Comparison of ENCODE assay signal across 28 mouse cellular contexts in the genomic region with DNA sequence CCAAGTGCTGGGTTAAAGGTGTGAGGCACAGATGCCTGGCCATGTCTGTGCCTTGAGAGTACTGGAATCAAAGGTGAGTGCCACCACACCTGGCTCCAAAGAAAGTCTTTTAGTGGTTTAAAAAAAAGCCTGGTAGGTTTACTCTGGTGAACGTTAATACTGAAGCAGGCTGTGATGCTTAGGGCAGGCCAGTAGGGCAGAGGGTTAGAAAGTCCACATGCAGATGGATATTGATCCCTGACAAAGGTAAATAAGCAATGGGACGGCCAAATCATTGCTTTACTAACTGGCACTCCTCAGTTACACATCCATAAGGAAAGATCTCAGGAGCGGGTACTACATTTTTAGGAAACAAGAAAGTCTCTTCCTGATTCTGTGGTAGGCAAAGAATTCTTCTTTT. TPM values are rescaled to one million over a fixed set of nuclear protein-coding genes. Genes with fewer than 3 reads are reported as not detected.
DNase-seq lines count a peak whose midpoint lies in the region; ATAC-seq and TF ChIP-seq lines count a peak whose summit lies in the region.
"Had no signal": no experiment of that assay in that cellular context is flagged by ENCODE, and none has a peak within 500 bp of the region (broad histone marks: within the 10 kb centered on the region; RNA-seq: fewer than 3 reads in every experiment).

No protein-coding gene starts in this region.

- H3K4me3 ChIP-seq in liver, adult 2 months (ENCODE audit: insufficient read depth, low read depth, low read length) = no peak overlapping the region
- H3K4me3 ChIP-seq in liver, embryonic 13.5 days (replicated peaks) = no peak overlapping the region
- no peak overlapping the region for H3K4me3 ChIP-seq in liver, embryonic 15.5 days (replicated peaks)
- no peak overlapping the region for H3K4me3 ChIP-seq in liver, postnatal 0 days (ENCODE audit: low read depth, low read length)
- H3K4me3 ChIP-seq: embryonic facial prominence, embryonic 13.5 days; embryonic facial prominence, embryonic 15.5 days; erythroblast, embryonic 14.5 days; forebrain, embryonic 10.5 days; forebrain, embryonic 12.5 days had no signal

- no peak for TF ChIP-seq POLR2A in liver, adult 2 months (IDR thresholded peaks at IDR 0.05; ENCODE audit: extremely low read depth, insufficient read depth, low read length)

- TF ChIP-seq CTCF in liver, adult 2 months (IDR thresholded peaks at IDR 0.05; ENCODE audit: low read depth, low read length) = no peak; the same call in 1 of the 2 replicates
- TF ChIP-seq CTCF in liver, postnatal 0 days (IDR thresholded peaks at IDR 0.05; ENCODE audit: low read depth) = 0 out of 2 replicates have a peak, but pooled peaks have one; percentile 22

- H3K9ac ChIP-seq in liver, adult 2 months (ENCODE audit: low read depth, low read length) = no peak overlapping the region
- H3K9ac ChIP-seq in liver, embryonic 13.5 days = no peak overlapping the region
- no peak overlapping the region for H3K9ac ChIP-seq in liver, embryonic 15.5 days
- no peak overlapping the region for H3K9ac ChIP-seq in liver, postnatal 0 days (replicated peaks)
- H3K9ac ChIP-seq: embryonic facial prominence, embryonic 13.5 days; embryonic facial prominence, embryonic 15.5 days; forebrain, embryonic 12.5 days had no signal

- peak overlapping the region; percentile 11 for H3K27ac ChIP-seq in liver, adult 2 months (replicated peaks; ENCODE audit: insufficient read depth, low read depth, low read length)
- peak overlapping the region; percentile 47 for H3K27ac ChIP-seq in liver, embryonic 13.5 days
- peak overlapping the region; percentile 66 for H3K27ac ChIP-seq in liver, embryonic 15.5 days (replicated peaks)
- peak overlapping the region; percentile 82 for H3K27ac ChIP-seq in liver, postnatal 0 days (ENCODE audit: low read depth)
- H3K27ac ChIP-seq: embryonic facial prominence, embryonic 13.5 days; embryonic facial prominence, embryonic 15.5 days; forebrain, embryonic 10.5 days; forebrain, embryonic 12.5 days had no signal

- TF ChIP-seq EP300 in liver, postnatal 0 days (IDR thresholded peaks at IDR 0.05; ENCODE audit: low read depth) = no peak

- no peaks in the 10 kb centered on the region for H3K36me3 ChIP-seq in liver, adult 2 months (ENCODE audit: control insufficient read depth, insufficient read depth, low read length)
- H3K36me3 ChIP-seq in liver, embryonic 13.5 days = peaks cover 21% of the 10 kb centered on the region; the same call in 1 of the 2 replicates
- 0 out of 2 replicates have a peak, but pooled peaks cover 4% of the 10 kb centered on the region for H3K36me3 ChIP-seq in liver, embryonic 15.5 days (replicated peaks)
- H3K36me3 ChIP-seq in liver, postnatal 0 days (replicated peaks; ENCODE audit: insufficient read depth, low read length) = no peaks in the 10 kb centered on the region; the same call in 1 of the 2 replicates

- DNase-seq in liver, adult 2 months (ENCODE audit: extremely low read depth, low read depth, low spot score) = peak; percentile 89
- no peak for DNase-seq in liver
- DNase-seq in liver, embryonic 13.5 days = no peak
- DNase-seq in liver, postnatal 0 days = no peak
- no peak for DNase-seq in cerebellum, postnatal 10 days
- DNase-seq in spleen, postnatal 4 days (ENCODE audit: low spot score in 2 of 2) = no peak
- DNase-seq: adrenal gland, adult 8-10 months; adrenal gland, postnatal 14 days; adrenal gland, postnatal 36 days; B cell, adult 2 months; cerebellum, adult 11-12 months; cerebellum, adult 2 months; cerebellum, adult 9-10 months; cerebellum, postnatal 14 days; cerebellum, postnatal 36 days; embryo, embryonic 11 days had no signal

- peak; percentile 64 for ATAC-seq in liver, embryonic 13.5 days (ENCODE audit: low read depth)
- peak; percentile 64 for ATAC-seq in liver, embryonic 15.5 days (ENCODE audit: insufficient read depth)
- peak; percentile 94 for ATAC-seq in liver, postnatal 0 days
- no peak for ATAC-seq in granulocyte monocyte progenitor cell, adult 5-6 weeks (replicated peaks; ENCODE audit: poor library complexity, severe bottlenecking)
- ATAC-seq: activated CD4-positive, CD25-positive, alpha-beta regulatory T cell, adult 4 months; CD4-positive, CD25-positive, alpha-beta regulatory T cell, adult 4 months; forebrain, embryonic 14.5 days; Patski had no signal

- peaks cover 2% of the 10 kb centered on the region; the same call in 1 of the 2 replicates for H3K4me1 ChIP-seq in liver, adult 2 months (ENCODE audit: control insufficient read depth, insufficient read depth, low read length)
- no peaks in the 10 kb centered on the region for H3K4me1 ChIP-seq in liver, embryonic 13.5 days (replicated peaks)
- H3K4me1 ChIP-seq in liver, embryonic 15.5 days (replicated peaks) = no peaks in the 10 kb centered on the region
- 0 out of 2 replicates have a peak, but pooled peaks cover 4% of the 10 kb centered on the region for H3K4me1 ChIP-seq in liver, postnatal 0 days (ENCODE audit: insufficient read depth)
- H3K4me1 ChIP-seq: embryonic facial prominence, embryonic 13.5 days; embryonic facial prominence, embryonic 15.5 days; forebrain, embryonic 10.5 days; forebrain, embryonic 12.5 days had no signal

- no peaks in the 10 kb centered on the region for H3K9me3 ChIP-seq in liver, embryonic 13.5 days (replicated peaks)
- no peaks in the 10 kb centered on the region for H3K9me3 ChIP-seq in liver, embryonic 15.5 days (replicated peaks)
- H3K9me3 ChIP-seq in liver, postnatal 0 days (ENCODE audit: low read length) = no peaks in the 10 kb centered on the region
- H3K9me3 ChIP-seq: embryonic facial prominence, embryonic 13.5 days; embryonic facial prominence, embryonic 15.5 days; forebrain, embryonic 12.5 days; G1E had no signal

- WGBS in liver, adult 2 months = 22% methylated on average over 3 of the region's 3 CpGs
- WGBS in liver, embryonic 13.5 days (ENCODE audit: insufficient replicate concordance) = 68% methylated on average over 3 of the region's 3 CpGs
- 57% methylated on average over 3 of the region's 3 CpGs for WGBS in liver, embryonic 15.5 days (ENCODE audit: insufficient replicate concordance)
- WGBS in liver, postnatal 0 days (ENCODE audit: insufficient replicate concordance) = 56% methylated on average over 3 of the region's 3 CpGs

- no peak overlapping the region for H3K4me2 ChIP-seq in liver, embryonic 13.5 days
- H3K4me2 ChIP-seq in liver, embryonic 15.5 days = no peak overlapping the region; the same call in 1 of the 2 replicates
- no peak overlapping the region for H3K4me2 ChIP-seq in liver, postnatal 0 days (ENCODE audit: low read depth, low read length)
- H3K4me2 ChIP-seq: embryonic facial prominence, embryonic 13.5 days; embryonic facial prominence, embryonic 15.5 days; forebrain, embryonic 12.5 days had no signal

- H3K79me2 ChIP-seq in liver, adult 2 months (ENCODE audit: control insufficient read depth, insufficient read depth, low read length) = no peaks in the 10 kb centered on the region

- no peaks in the 10 kb centered on the region for H3K27me3 ChIP-seq in liver, adult 2 months (ENCODE audit: control insufficient read depth, insufficient read depth, low read length)
- H3K27me3 ChIP-seq in liver, embryonic 13.5 days = no peaks in the 10 kb centered on the region
- no peaks in the 10 kb centered on the region for H3K27me3 ChIP-seq in liver, embryonic 15.5 days
- no peaks in the 10 kb centered on the region for H3K27me3 ChIP-seq in liver, postnatal 0 days (ENCODE audit: insufficient read depth, low read length)
- H3K27me3 ChIP-seq: embryonic facial prominence, embryonic 13.5 days; embryonic facial prominence, embryonic 15.5 days; forebrain, embryonic 12.5 days; Patski had no signal

RNA-seq across cellular contexts. Expression of gene Grik5, which starts 19.6 kb away (rescaled TPM):
- 2.3 and 2.4 TPM in 2 replicates for total RNA-seq in liver, adult 2 months (2014; rRNA removed)
- 10.2 and 14.0 TPM in 2 replicates for polyA plus RNA-seq in liver, adult 2 months (2012; rRNA removed)
- 0.86 and 1.0 TPM in 2 replicates for polyA plus RNA-seq in liver, embryonic 13.5 days (2015; fragmentation: Nextera tagmentation; extraction: Ambion mirVana)
- 0.54 and 0.82 TPM in 2 replicates for polyA plus RNA-seq in liver, embryonic 15.5 days (2015; fragmentation: Nextera tagmentation; extraction: Ambion mirVana)
- 0.69 and 0.76 TPM in 2 replicates for polyA plus RNA-seq in liver, postnatal 0 days (2015; fragmentation: Nextera tagmentation; extraction: Ambion mirVana)
- total RNA-seq in granulocyte monocyte progenitor cell, adult 5-6 weeks (2014; fragmentation: Nextera tagmentation) = 5.0 and 9.4 TPM in 2 replicates
- total RNA-seq in granulocyte monocyte progenitor cell, adult 5-6 weeks (2017) = 0.72 and 1.8 TPM in 2 replicates

RNA-seq across cellular contexts. Expression of gene Zfp574, which starts 19.8 kb away (rescaled TPM):
- total RNA-seq in liver, adult 2 months (2014; rRNA removed) = 2.3 and 3.1 TPM in 2 replicates
- 16.7 and 17.2 TPM in 2 replicates for polyA plus RNA-seq in liver, adult 2 months (2012; rRNA removed)
- polyA plus RNA-seq in liver, embryonic 13.5 days (2015; fragmentation: Nextera tagmentation; extraction: Ambion mirVana) = 9.7 and 11.1 TPM in 2 replicates
- 9.9 and 11.1 TPM in 2 replicates for polyA plus RNA-seq in liver, embryonic 15.5 days (2015; fragmentation: Nextera tagmentation; extraction: Ambion mirVana)
- 9.4 and 10.8 TPM in 2 replicates for polyA plus RNA-seq in liver, postnatal 0 days (2015; fragmentation: Nextera tagmentation; extraction: Ambion mirVana)
- total RNA-seq in granulocyte monocyte progenitor cell, adult 5-6 weeks (2014; fragmentation: Nextera tagmentation) = 6.7 and 13.2 TPM in 2 replicates
- 5.6 and 6.5 TPM in 2 replicates for total RNA-seq in granulocyte monocyte progenitor cell, adult 5-6 weeks (2017)

RNA-seq across cellular contexts. Expression of gene Atp1a3, which starts 46.8 kb away (rescaled TPM):
- total RNA-seq in liver, adult 2 months (2014; rRNA removed) = 0.28 and 0.40 TPM in 2 replicates
- polyA plus RNA-seq in liver, adult 2 months (2012; rRNA removed) = 0.06 and 0.37 TPM in 2 replicates
- 0.82 and 0.87 TPM in 2 replicates for polyA plus RNA-seq in liver, embryonic 13.5 days (2015; fragmentation: Nextera tagmentation; extraction: Ambion mirVana)
- 1.3 and 1.5 TPM in 2 replicates for polyA plus RNA-seq in liver, embryonic 15.5 days (2015; fragmentation: Nextera tagmentation; extraction: Ambion mirVana)
- polyA plus RNA-seq in liver, postnatal 0 days (2015; fragmentation: Nextera tagmentation; extraction: Ambion mirVana) = 0.85 and 1.2 TPM in 2 replicates
- total RNA-seq in granulocyte monocyte progenitor cell, adult 5-6 weeks (2014; fragmentation: Nextera tagmentation) = 34.6 and 53.7 TPM in 2 replicates
- 24.4 and 34.1 TPM in 2 replicates for total RNA-seq in granulocyte monocyte progenitor cell, adult 5-6 weeks (2017)

Comparison
In these comparisons a context has a peak if more than half of its experiments do, and no peak if none do; other contexts are left out.
1. H3K27ac ChIP-seq: peak in every context shown above with its lines; median percentile 82 in liver, postnatal 0 days; 66 in liver, embryonic 15.5 days; 47 in liver, embryonic 13.5 days; 11 in liver, adult 2 months.